Mouse (Mus musculus): ENCODE data around the gene Aqp3.
"Not testable (repeated sequence)": the region's sequence is repeated elsewhere in the genome, so short reads cannot be mapped to it uniquely, and the experiment has no call there.

The Aqp3 gene

DNA sequence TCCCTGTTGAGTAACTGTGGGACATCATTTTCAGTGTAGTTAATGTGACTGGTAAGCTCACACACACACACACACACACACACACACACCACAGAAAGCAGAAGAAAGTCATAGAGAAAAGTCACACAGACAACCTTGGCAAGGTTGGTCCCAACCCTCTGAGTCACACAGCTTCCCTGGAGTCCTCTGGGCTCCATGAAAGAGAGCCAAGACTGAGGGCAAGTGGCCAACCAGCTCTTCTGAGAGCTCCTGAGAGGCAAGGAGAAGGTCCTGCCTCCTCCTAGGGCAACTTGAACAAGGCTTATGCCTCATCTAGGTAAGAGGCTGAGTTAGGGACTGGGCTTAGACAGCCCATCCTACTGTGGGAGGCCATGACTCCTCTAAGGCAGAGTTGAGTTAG lies 4.9 kb upstream of the Aqp3 start:
- no peak for DNase-seq

DNA sequence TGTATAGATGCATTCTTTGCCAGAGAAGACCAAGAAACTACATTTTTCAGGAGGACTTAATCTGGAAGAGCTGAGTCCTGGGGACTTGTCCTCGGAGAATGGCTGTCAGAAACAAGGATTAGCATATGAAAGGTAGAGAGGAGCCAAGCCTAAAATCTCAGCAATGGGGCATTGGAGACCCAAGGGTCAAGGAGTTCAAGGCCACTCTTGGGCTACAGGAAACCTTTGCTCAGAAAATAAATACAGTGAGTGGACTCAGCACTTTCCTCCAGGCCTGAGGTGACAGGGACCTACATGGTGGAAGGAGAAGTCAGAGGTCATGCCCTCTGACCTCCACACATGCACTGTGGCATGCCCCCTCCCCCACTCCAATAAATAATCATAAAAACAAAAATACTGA lies 3.0 kb upstream of the Aqp3 start:
- DNase-seq = no peak

DNA sequence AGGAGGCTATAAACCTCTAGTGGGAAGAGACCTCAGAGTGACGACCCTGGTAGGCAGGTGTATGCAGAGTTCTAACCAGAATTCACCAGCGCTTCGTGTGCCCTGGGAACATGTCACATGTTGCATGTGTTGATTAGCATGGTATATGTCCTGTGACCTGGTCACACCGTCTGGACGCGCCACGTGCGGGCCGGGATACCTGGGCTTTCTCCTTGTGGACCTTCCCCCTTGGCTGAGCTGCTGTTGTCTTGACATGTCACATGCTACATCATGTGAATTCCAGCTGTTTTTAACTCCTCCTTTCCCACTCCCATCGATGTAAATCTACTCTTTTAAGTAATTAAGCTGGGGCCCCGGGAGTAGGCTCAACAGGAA lies 581 bp upstream of the Aqp3 start:
- no peak for DNase-seq

DNA sequence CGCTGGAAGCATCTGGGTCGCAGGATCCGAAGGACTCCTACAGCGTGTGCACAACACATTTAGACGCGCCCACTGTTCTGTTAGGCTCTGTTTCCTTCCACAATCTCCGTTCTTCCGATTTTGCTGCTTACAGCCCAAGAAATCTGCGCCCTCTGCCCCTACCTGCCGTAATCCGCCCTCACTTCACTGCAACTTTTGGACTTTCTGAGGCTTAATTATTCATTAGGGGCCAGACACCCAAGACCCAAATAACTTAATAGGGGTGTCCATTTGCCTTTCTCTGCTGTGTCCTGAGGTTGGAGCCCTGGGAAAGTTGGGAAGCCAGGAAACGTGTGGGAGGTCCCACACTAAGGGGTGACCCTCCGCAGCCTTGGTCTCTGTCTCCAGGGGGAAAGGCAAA lies 602 bp downstream of the Aqp3 start:
- DNase-seq = no peak

DNA sequence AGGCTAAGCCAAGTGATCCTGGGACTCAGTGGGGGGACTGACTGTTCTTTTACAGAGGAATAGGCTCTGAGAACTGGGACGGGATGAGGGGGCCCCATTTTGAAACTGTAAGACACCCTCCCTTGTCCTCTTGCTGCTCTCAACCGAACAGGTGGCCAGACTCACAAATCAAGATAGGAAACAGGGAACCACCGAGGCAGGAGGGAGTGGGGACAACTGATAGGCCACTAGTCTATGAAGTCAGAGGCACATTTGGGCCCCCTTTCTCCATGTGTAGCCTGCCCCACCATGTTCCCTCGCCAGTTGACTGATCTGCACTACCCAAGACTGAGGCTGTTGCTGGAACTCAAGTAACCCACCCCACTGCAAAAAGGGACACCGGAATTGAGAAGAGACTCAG lies 1.2 kb downstream of the Aqp3 start:
- no peak for DNase-seq

DNA sequence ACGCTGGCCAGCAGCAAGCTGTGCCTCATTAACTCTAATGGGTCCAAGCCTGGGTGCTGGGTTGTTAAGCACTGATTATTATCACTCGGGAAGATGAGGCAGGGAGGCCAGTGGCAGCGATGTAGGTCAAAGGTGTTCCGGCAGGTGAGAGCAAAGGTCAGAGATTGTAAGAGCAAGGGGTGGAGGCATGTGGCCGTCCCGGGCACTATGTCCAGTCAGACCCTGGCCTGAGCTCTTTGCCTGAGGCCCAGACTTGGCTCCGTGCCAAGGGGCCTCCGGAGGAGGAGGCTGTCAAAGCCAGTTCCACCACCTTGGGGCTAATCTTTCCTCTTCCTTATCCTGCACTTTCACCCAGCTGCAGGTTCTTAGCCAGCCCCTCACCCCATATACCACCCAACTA lies 1.8 kb downstream of the Aqp3 start:
- DNase-seq = no peak

DNA sequence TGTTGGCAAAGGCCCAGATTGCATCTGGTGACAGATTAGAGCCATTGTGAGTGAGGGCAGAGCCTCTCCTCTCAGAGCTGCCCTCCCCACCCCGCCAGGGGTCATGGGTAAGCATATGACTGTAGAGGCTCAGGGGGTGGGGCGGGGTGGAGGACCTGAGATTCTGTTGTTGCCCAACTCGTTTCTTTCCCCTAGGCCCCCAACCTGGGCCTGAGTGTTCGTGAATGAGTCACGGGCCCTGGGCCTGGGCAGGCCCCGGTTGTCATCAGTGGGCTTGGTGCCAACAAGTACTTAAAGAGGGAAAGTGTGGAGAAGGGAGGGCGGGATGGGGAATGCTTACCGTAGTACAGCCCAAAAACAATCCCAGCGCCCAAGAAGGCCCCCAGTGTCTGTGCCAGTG lies 3.6 kb downstream of the Aqp3 start:
- DNase-seq = no peak

DNA sequence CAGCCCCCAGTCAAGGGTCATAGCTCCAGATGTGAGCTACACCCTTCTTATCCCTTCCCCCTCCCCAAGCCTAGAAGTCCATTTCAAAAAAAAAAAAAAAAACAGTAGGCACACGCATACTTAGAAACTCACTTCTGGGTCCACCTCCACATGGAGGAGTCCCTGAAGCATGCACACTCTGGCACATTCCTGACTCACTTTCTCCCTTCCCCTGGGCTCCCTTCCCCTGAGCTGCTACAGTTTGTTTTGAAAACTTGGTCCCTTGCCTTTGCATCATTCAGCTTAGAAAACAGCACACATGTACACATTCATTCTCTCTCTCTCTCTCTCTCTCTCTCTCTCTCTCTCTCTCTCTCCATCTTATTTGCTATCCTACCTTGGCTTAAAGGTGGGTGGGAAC lies 5.0 kb downstream of the Aqp3 start:
- no peak for DNase-seq

DNA sequence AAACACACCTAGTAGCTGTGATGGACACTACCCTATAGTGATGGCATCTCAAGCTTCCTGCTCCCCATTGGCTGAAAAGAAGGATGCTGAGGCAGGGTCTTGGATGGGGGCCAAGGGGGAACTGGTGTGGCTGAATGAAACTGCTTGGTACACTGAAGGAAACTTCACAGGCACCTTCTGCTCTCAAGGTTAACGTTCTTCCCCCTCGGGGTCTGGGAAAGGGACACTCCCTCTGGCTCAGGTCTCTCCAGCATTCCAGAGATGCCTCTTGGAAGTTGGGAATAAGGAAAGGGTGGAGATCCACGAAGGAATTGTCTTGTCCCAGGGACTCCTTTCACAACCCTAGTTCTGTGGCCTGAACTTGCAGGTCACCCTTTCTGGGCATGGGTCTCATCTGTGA lies 6.6 kb downstream of the Aqp3 start:
- no peak for DNase-seq

DNA sequence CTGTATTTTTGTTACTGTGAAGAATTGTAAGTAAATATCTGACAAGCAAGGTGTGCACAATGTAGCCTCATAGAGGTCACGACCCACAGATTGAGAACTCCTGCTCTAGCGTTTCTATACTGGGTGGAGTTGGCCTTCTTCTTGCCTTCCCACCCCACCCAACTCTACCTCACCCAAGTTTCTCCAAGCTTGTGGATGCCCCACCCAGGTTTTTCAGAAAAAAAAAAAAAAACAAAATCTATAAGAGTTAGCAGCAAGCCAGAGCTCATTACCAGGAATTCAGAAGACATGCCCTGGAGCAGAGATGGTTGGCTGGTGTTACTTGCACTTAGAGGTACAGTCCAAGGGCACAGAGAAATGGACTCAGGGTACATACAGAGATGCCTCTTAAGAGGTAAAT lies 8.3 kb downstream of the Aqp3 start:
- DNase-seq = no peak

DNA sequence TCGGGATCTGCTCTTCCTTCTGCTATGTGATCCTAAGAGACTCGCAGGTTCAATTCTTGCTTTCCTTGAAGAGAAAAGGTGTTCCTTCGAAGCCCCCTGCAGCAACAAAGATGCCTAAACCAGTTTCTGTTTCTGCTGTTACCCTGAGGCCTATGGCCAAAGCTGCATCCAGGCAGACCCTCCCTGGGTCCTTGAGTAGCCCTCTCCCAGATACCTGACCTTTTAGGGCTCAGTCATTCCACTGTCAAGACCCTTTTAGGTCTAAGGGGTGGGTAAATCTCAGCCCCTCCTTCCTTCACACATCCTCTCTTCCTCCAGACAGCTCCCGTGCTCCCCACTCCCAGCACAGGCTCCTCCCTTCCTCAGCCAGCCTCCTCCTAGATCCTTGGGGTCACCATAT lies 8.8 kb downstream of the Aqp3 start:
- no peak for DNase-seq

DNA sequence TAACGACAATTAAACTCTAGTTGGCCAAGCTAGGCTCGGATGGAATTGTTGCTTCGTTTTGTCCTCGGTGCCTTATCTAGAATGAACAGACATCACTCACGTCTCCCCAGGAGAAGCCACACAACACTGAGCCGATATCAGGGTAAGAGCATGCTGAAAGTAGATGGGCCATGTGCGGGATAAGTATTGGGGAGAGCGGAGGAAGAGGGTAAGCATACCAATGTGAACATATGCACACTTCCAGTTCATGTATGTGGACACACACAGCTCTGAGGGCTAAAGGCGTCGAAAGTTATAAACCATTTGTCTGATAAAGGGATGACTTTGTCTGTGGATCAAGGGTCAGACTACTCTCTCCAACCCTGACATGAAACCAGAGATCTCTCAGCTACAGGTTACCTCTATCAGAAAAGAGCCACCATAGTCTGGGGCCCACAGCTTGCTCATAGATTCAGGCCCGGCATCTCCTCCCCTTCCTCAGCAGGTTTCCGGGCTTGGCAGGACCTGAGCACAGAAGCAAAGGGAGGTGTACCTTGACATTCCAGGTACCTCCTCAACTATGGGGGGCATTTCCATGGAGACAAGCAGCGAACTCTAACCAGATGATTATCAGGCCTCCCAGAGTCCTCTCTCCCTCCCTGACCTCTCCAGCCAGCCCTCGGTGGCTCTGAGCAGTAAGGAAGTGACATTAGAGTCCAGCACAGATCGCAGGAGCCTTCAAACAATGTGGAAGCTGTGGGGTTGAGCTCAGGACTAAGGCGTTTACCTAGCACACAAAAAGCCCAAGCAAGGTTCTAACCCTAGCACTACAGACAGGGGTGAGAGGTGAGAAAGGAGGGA lies 10.3 kb downstream of the Aqp3 start:
- no peak for DNase-seq

DNA sequence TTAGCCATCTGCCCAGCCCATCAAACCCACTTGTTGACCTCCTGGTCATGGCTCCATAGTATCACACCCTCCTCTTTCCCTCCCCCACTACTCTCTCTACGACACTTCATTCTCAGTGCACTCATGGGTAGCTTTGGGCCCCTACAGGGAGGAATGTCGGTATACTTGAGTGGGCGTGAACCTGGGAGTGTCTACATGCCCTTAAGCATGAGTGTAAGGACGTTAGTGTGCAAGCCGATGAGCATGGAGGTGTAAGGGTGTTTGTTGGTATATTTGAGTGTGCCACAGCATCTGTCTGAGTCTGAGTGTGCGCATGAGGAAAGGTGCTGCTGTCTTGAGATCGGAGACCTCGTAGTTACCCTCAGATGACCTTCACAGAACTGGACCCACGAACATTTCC lies 11.0 kb downstream of the Aqp3 start:
- DNase-seq = no peak

DNA sequence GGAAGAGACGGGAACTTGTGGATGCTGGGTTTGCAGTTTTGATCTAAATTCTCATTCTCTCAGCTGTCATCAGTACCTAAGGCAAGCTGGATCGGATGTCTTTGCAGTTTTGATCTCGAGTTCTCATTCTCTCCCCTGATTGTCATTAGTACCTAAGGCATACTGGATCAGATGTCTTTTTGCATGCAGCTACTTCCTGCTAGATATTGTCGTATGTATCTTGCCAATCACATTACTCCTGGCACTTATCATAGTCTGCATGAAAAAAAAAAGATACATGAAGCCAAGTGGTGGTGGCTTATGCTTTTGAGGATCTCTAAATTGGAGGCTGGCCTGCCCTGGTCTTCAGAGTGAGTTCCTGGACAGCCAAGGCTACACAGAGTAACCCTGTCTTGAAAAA lies 13.2 kb downstream of the Aqp3 start:
- no peak for DNase-seq

DNA sequence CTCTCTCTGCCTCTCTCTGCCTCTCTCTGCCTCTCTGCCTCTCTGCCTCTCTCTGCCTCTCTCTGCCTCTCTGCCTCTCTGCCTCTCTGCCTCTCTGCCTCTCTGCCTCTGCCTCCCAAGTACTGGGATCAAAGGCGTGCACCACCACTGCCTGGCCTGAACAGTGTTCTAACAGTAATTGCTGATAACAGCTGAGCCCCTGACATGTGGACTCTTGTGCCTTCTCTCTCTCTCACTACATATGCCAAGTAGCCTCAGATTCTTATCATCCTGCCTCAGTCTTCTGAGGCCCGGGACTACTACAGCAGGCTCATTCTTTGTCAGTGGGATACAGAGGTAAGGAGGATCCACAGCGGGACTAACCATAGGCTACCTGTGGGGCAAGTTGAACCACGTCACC lies 15.2 kb downstream of the Aqp3 start:
- not testable (repeated sequence) for DNase-seq

DNA sequence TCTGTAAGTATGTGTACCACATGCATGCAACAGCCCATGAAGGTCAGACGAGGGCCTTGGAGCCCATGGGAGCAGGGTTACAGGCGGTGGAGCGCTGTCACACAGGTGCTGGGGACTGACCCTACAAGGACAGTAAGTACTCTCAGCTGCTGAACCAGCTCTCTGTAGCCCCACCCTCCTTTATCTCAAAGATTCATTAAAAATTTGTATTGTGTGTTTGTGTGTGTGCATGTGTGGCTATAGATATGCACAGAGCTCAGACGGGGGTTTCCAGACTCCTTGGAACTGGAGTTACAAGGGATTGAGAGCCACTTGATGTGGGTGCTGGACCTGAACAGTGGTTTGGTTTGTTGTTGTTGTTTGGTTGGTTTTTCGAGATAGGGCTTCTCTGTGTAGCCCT lies 16.2 kb downstream of the Aqp3 start:
- DNase-seq = no peak

DNA sequence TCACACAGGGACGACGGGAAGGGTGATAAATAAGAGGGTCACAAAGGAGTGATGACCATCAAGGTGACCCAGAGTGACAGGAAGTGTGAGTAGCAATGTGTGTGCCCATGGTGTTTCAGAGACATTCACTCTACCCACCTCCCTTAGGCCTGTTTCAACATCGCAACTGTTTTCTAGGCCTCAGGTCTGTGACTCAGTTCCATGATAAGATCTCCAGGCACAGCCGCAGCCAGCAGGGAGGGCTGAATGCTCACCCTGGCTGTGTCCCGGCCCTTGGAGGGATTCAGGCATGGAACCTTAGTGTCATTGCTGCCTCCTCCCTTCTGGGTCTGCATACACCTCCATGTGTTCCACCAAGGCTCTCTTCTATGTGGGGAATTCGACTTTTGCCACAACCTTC lies 19.3 kb downstream of the Aqp3 start:
- no peak for DNase-seq

DNA sequence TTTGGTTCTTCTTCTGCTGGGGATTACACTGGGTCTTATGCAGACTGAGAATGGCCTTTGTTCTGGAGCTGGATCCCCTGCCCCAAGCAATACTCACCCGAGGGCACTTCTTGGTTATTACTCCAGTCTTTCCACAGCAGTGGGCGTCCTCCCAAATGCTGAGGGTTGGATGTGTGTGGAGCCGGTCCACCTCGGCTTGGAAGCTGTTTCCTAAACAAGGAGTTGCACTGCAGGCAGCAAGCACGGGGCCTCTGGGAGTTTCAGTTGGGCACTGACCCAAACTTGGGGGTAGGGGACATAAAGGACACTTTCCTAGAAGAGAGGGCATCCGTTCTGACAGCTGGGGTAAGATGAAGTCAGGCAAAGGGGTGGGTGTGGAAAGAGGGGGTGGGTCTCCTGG lies 23.5 kb downstream of the Aqp3 start:
- DNase-seq = no peak

DNA sequence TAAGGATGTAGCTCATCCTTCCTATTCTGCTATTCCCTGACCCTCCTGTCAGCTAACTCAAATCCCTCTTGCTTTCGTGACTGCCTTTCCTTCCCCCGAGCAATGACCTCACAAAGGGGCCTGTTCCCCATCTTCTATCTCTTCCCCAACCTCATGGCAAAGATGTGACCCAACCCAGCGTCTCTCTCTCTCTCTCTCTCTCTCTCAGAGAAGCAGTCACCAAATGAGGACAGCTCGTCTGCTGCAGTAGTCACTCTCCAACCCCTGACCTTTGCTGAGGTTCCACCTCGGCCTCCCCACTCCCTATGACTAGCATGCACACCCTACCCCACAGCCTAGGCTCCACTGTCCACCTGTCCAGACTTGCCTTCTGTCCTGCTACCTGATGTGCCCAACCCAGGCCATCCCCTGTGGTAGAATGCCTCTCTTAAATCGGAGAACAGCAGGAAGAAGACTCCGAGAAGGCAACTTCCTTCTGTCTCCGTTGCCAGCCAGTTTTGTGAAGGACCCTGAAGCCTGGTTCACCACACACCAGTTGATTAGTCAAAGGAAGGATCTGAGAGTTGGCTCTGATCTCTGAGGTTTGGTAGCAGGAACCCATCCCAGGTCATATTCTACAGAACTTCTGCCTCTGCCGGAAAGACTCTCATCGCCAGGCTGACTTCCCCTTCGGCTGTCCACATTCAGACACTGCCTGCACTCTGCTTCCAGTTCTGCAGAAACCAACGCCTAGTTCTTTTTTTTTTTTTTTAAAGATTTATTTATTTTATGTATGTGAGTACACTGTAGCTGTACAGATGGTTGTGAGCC lies 24.8 kb downstream of the Aqp3 start:
- no peak for DNase-seq

DNA sequence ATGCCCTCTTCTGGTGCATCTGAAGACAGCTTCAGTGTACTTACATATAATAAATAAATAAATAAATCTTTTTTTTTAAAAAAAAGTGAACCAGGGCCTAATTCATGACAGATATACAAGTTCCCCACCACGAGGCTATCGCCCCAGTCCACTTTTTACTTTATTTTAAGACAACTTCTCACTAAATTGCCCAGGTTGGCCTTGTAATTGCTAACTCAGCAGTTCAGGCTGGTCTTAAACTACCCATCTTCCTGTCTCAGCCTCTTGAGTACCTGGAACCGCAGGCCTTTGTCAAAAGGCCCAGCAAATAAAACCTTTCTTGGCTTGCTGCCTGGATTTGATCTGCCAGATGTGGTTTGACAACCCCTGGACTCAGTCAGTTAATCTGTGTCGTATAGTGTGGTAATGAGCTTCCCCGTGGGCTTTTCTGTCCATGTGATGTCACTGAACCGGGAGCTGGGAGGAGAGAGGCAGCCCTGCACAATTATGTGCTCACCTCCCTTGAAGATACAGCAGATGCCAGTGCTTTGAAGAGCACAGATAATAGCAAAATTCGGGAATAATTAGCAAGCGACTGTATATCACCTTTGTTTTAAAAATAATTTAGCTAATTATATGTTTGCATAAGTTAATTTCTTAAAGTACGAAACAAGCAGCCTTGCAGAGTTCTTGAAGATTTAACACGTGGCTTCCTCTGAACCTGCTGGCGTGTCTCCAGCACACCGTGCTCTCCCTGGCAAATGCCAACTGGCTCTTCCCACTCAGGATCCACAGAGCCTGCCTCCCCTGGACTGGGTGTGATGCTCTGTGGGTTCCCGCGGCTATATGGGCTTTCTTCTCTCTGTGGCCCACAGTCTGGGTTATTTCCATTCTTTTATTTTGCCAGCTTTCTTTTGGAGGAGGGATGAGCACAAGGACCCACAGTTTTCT lies 26.2 kb downstream of the Aqp3 start:
- peak; percentile 28 for DNase-seq

DNA sequence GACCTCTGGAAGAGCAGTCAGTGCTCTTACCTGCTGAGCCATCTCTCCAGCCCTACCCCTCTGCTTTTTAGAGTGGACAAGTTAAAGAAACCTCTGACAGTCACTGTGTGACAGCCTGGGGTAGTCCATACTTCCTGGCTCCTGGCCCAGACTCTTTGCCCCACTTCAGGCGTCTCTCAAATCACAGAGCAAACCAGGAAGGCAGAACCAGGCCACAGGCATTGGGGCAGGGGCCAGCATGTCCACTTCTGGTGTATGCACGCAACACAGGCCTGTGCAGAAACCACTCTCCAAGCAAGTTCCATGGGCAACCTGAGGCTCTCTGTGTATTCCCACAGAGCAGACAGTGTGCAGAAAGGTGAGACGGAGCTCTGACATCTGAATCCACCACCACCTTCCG lies 32.8 kb downstream of the Aqp3 start:
- no peak for DNase-seq

DNA sequence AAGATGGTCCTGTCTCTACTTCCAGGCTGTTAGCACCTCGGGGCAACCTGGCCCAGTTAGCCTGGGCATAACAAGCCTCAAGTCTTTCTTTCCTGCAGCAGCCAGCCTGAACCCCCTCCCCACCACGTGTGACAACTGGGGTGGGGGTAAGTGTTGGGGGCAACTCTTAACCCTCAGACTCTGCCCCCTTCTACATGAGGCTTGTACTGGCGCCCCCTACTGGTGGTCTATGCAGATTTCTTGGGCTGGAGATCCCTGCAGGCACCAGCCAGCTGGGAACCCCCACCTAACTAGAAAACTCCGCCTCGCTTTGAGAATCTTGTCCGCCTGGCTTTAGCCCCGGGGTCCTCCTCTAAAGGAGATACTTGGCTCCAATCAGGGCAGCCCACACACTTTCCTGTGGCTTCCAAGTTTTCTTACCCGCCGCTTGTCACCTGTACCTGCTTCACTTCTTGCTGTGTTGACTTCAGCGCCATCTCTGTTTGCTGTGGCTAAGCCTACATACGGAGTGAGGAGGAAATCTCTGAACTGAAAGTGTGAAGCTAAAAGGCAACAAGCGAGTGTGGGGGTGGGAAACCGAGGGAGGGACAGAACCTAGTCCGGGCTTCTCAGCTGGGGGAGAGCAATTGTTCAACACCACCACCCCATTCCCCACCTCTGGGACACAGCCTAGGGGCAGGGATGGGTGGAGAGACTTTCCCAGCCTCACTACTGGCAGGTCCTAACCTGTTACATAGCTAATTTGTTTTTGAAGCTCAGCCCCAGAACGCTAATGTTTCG lies 33.9 kb downstream of the Aqp3 start:
- no peak for DNase-seq

DNA sequence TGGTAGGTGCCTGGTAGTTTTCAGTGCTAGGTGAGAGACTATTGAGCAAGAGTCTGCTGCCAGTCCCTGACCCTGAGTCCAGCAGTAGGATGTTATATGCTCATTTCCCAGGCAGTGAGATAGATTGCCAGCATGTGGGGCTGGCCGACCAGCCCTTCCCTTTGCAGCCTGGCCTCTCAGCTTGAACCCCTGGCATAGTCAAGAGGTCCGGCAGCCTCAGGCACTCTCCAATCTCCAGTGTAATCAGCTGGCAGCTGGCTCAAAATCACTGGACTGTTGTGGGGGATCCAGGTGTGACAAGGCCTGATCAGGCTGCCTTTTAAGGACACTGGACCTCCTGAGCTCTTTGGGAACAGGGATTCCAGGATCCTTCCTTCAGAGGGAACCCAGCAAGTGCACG lies 34.6 kb downstream of the Aqp3 start:
- no peak for DNase-seq

Measured in cerebellum, adult 9-10 months (tissue).